Mouse (Mus musculus): Measurements from ENCODE around the gene Nr1h4. TPM values are rescaled to one million over a fixed set of nuclear protein-coding genes. Genes with fewer than 3 reads are reported as not detected.

The Nr1h4 gene
- polyA plus RNA-seq, 1 experiment from 2014 or later, result not detected

- ATAC-seq (ENCODE audit: insufficient number of reproducible peaks, insufficient read depth, low FRiP score, low TSS enrichment), result no peak
- 82% methylated on average over 4 of the region's 4 CpGs for WGBS
- no peak overlapping the region for H3K4me2 ChIP-seq (replicated peaks)
Observed at GRCm38 (mm10) chr10:89519226-89519625, 14.2 kb downstream of the Nr1h4 start.

GRCm38 (mm10) chr10:89518365-89518764 is 15.0 kb downstream of the Nr1h4 start:
- H3K36me3 ChIP-seq, result no peaks in the 10 kb centered on the region
- no peak overlapping the region for H3K4me2 ChIP-seq (replicated peaks)
- 90% methylated on average over 2 of the region's 2 CpGs for WGBS
- ATAC-seq (ENCODE audit: insufficient number of reproducible peaks, insufficient read depth, low FRiP score, low TSS enrichment), result no peak
- no peak overlapping the region for H3K27ac ChIP-seq
- H3K9ac ChIP-seq, result no peak overlapping the region
- H3K4me3 ChIP-seq, result no peak overlapping the region
- H3K27me3 ChIP-seq, result no peaks in the 10 kb centered on the region
- H3K4me1 ChIP-seq, result no peaks in the 10 kb centered on the region
- no peaks in the 10 kb centered on the region for H3K9me3 ChIP-seq

More at GRCm38 (mm10) chr10:89519226-89519625, 14.2 kb downstream of the Nr1h4 start:
- Histone ChIP-seq H3K4me1 (no peaks in the 10 kb centered on the region), H3K36me3 (no peaks in the 10 kb centered on the region), H3K27ac (no peak overlapping the region), H3K27me3 (no peaks in the 10 kb centered on the region), H3K4me3 (no peak overlapping the region), H3K9me3 (no peaks in the 10 kb centered on the region), H3K9ac (no peak overlapping the region)

GRCm38 (mm10) chr10:89515813-89516212 is 17.6 kb downstream of the Nr1h4 start:
- H3K4me3 ChIP-seq, result no peak overlapping the region
- no peaks in the 10 kb centered on the region for H3K27me3 ChIP-seq
- no peaks in the 10 kb centered on the region for H3K36me3 ChIP-seq
- WGBS, result 69% methylated on average over 2 of the region's 2 CpGs
- no peak overlapping the region for H3K9ac ChIP-seq
- no peak for ATAC-seq (ENCODE audit: insufficient number of reproducible peaks, insufficient read depth, low FRiP score, low TSS enrichment)
- H3K4me1 ChIP-seq, result no peaks in the 10 kb centered on the region
- H3K4me2 ChIP-seq (replicated peaks), result no peak overlapping the region
- no peak overlapping the region for H3K27ac ChIP-seq
- H3K9me3 ChIP-seq, result no peaks in the 10 kb centered on the region

GRCm38 (mm10) chr10:89512562-89512961 is 20.8 kb downstream of the Nr1h4 start:
- no peak overlapping the region for H3K9ac ChIP-seq

GRCm38 (mm10) chr10:89510547-89510946 is 22.8 kb downstream of the Nr1h4 start:
- no peak overlapping the region for H3K27ac ChIP-seq
- H3K36me3 ChIP-seq, result no peaks in the 10 kb centered on the region
- no peak for ATAC-seq (ENCODE audit: insufficient number of reproducible peaks, insufficient read depth, low FRiP score, low TSS enrichment)

More at GRCm38 (mm10) chr10:89512562-89512961, 20.8 kb downstream of the Nr1h4 start:
- H3K27ac ChIP-seq, result no peak overlapping the region
- no peak overlapping the region for H3K4me3 ChIP-seq
- H3K4me2 ChIP-seq (replicated peaks), result no peak overlapping the region
- H3K36me3 ChIP-seq, result no peaks in the 10 kb centered on the region
- no peaks in the 10 kb centered on the region for H3K9me3 ChIP-seq
- ATAC-seq (ENCODE audit: insufficient number of reproducible peaks, insufficient read depth, low FRiP score, low TSS enrichment), result no peak
- H3K4me1 ChIP-seq, result no peaks in the 10 kb centered on the region
- WGBS, result 73% methylated on average over 6 of the region's 6 CpGs
- no peaks in the 10 kb centered on the region for H3K27me3 ChIP-seq

GRCm38 (mm10) chr10:89508567-89508966 is 24.8 kb downstream of the Nr1h4 start:
- ATAC-seq (ENCODE audit: insufficient number of reproducible peaks, insufficient read depth, low FRiP score, low TSS enrichment), result no peak
- Histone ChIP-seq H3K4me2 (replicated peaks) (no peak overlapping the region), H3K4me1 (no peaks in the 10 kb centered on the region), H3K9me3 (no peaks in the 10 kb centered on the region), H3K9ac (no peak overlapping the region), H3K27me3 (no peaks in the 10 kb centered on the region), H3K27ac (no peak overlapping the region), H3K4me3 (no peak overlapping the region), H3K36me3 (no peaks in the 10 kb centered on the region)
- WGBS, result 72% methylated on average over 2 of the region's 2 CpGs

More at GRCm38 (mm10) chr10:89510547-89510946, 22.8 kb downstream of the Nr1h4 start:
- Histone ChIP-seq H3K27me3 (no peaks in the 10 kb centered on the region), H3K9me3 (no peaks in the 10 kb centered on the region), H3K4me3 (no peak overlapping the region), H3K9ac (no peak overlapping the region), H3K4me2 (replicated peaks) (no peak overlapping the region), H3K4me1 (no peaks in the 10 kb centered on the region)
- WGBS, result 90% methylated on average over 2 of the region's 2 CpGs

- Histone ChIP-seq H3K4me3 (no peak overlapping the region), H3K36me3 (no peaks in the 10 kb centered on the region), H3K27ac (no peak overlapping the region), H3K9me3 (no peaks in the 10 kb centered on the region), H3K4me1 (no peaks in the 10 kb centered on the region), H3K27me3 (no peaks in the 10 kb centered on the region), H3K9ac (no peak overlapping the region), H3K4me2 (replicated peaks) (no peak overlapping the region)
- ATAC-seq (ENCODE audit: insufficient number of reproducible peaks, insufficient read depth, low FRiP score, low TSS enrichment), result no peak
- 86% methylated on average over 9 of the region's 9 CpGs for WGBS
Observed at GRCm38 (mm10) chr10:89506479-89506878, 26.9 kb downstream of the Nr1h4 start.

GRCm38 (mm10) chr10:89505592-89505955 is 27.8 kb downstream of the Nr1h4 start:
- Histone ChIP-seq H3K9me3 (no peaks in the 10 kb centered on the region), H3K36me3 (no peaks in the 10 kb centered on the region), H3K4me1 (no peaks in the 10 kb centered on the region), H3K9ac (no peak overlapping the region), H3K4me2 (replicated peaks) (no peak overlapping the region), H3K27me3 (no peaks in the 10 kb centered on the region), H3K4me3 (no peak overlapping the region), H3K27ac (no peak overlapping the region)
- no peak for ATAC-seq (ENCODE audit: insufficient number of reproducible peaks, insufficient read depth, low FRiP score, low TSS enrichment)
- WGBS, result 85% methylated on average over 5 of the region's 5 CpGs

GRCm38 (mm10) chr10:89504952-89505591 is 28.3 kb downstream of the Nr1h4 start:
- Histone ChIP-seq H3K4me1 (no peaks in the 10 kb centered on the region), H3K36me3 (no peaks in the 10 kb centered on the region), H3K9me3 (no peaks in the 10 kb centered on the region), H3K9ac (no peak overlapping the region), H3K27ac (no peak overlapping the region), H3K4me3 (no peak overlapping the region), H3K4me2 (replicated peaks) (no peak overlapping the region), H3K27me3 (no peaks in the 10 kb centered on the region)
- no peak for ATAC-seq (ENCODE audit: insufficient number of reproducible peaks, insufficient read depth, low FRiP score, low TSS enrichment)
- WGBS, result 83% methylated on average over 10 of the region's 10 CpGs

GRCm38 (mm10) chr10:89502986-89503560 is 30.3 kb downstream of the Nr1h4 start:
- 76% methylated on average over 5 of the region's 5 CpGs for WGBS
- no peak for ATAC-seq (ENCODE audit: insufficient number of reproducible peaks, insufficient read depth, low FRiP score, low TSS enrichment)
- H3K4me3 ChIP-seq, result no peak overlapping the region
- no peak overlapping the region for H3K9ac ChIP-seq
- H3K27ac ChIP-seq, result no peak overlapping the region
- H3K4me1 ChIP-seq, result no peaks in the 10 kb centered on the region
- H3K4me2 ChIP-seq (replicated peaks), result no peak overlapping the region
- H3K27me3 ChIP-seq, result no peaks in the 10 kb centered on the region
- H3K9me3 ChIP-seq, result no peaks in the 10 kb centered on the region
- no peaks in the 10 kb centered on the region for H3K36me3 ChIP-seq

- H3K36me3 ChIP-seq, result no peaks in the 10 kb centered on the region
- H3K27me3 ChIP-seq, result no peaks in the 10 kb centered on the region
- H3K9me3 ChIP-seq, result no peaks in the 10 kb centered on the region
- H3K4me1 ChIP-seq, result no peaks in the 10 kb centered on the region
- H3K4me3 ChIP-seq, result no peak overlapping the region
- no peak for ATAC-seq (ENCODE audit: insufficient number of reproducible peaks, insufficient read depth, low FRiP score, low TSS enrichment)
- H3K4me2 ChIP-seq (replicated peaks), result no peak overlapping the region
- no peak overlapping the region for H3K27ac ChIP-seq
- 89% methylated on average over 6 of the region's 6 CpGs for WGBS
- no peak overlapping the region for H3K9ac ChIP-seq
Observed at GRCm38 (mm10) chr10:89501902-89502301, 31.5 kb downstream of the Nr1h4 start.

GRCm38 (mm10) chr10:89495537-89495936 is 37.8 kb downstream of the Nr1h4 start:
- no peak for ATAC-seq (ENCODE audit: insufficient number of reproducible peaks, insufficient read depth, low FRiP score, low TSS enrichment)
- WGBS, result 77% methylated on average over 7 of the region's 7 CpGs
- Histone ChIP-seq H3K4me1 (no peaks in the 10 kb centered on the region), H3K4me3 (no peak overlapping the region), H3K4me2 (replicated peaks) (no peak overlapping the region), H3K9me3 (no peaks in the 10 kb centered on the region), H3K36me3 (no peaks in the 10 kb centered on the region), H3K27ac (no peak overlapping the region), H3K27me3 (no peaks in the 10 kb centered on the region), H3K9ac (no peak overlapping the region)

All from embryonic facial prominence, embryonic 12.5 days (tissue).